Mouse (Mus musculus): Measurements from ENCODE around the gene Lrr1. TPM values are rescaled to one million over a fixed set of nuclear protein-coding genes. Genes with fewer than 3 reads are reported as not detected.
A peak's percentile ranks its signal among the peaks of the same experiment; 100 is the strongest.
"Not testable (repeated sequence)": the region's sequence is repeated elsewhere in the genome, so short reads cannot be mapped to it uniquely, and the experiment has no call there.

Lrr1 gene
- polyA plus RNA-seq, 1 experiment from 2014 or later = 5.5 TPM

GRCm38 (mm10) chr12:69158366-69158764, 10.2 kb upstream of the Lrr1 start:
- WGBS = under 1% methylated on average over 19 of the region's 19 CpGs
- peak overlapping the region; percentile 92 for H3K27ac ChIP-seq (replicated peaks; ENCODE audit: low read depth, low read length)
- peaks cover 7% of the 10 kb centered on the region for H3K4me1 ChIP-seq (ENCODE audit: control insufficient read depth, insufficient read depth, low read length)
- peak overlapping the region; percentile 63 for H3K4me2 ChIP-seq (ENCODE audit: low read length)
- H3K4me3 ChIP-seq (replicated peaks; ENCODE audit: low read depth, low read length) = peak overlapping the region; percentile 61
- no peaks in the 10 kb centered on the region for H3K27me3 ChIP-seq (ENCODE audit: control insufficient read depth, insufficient read depth, low read length)
- H3K36me3 ChIP-seq (ENCODE audit: control insufficient read depth, insufficient read depth, low read length) = peaks cover 15% of the 10 kb centered on the region
- ATAC-seq (ENCODE audit: low FRiP score, low TSS enrichment) (no peak), DNase-seq (no peak)
- no peaks in the 10 kb centered on the region for H3K9me3 ChIP-seq (ENCODE audit: control insufficient read depth, low read length)
- H3K9ac ChIP-seq (replicated peaks; ENCODE audit: low read length) = peak overlapping the region; percentile 87

- Histone ChIP-seq H3K4me2 (ENCODE audit: low read length) (peak within 1 kb of the TSS; percentile 63), H3K4me3 (replicated peaks; ENCODE audit: low read depth, low read length) (peak within 1 kb of the TSS; percentile 61), H3K36me3 (ENCODE audit: control insufficient read depth, insufficient read depth, low read length) (peaks cover 15% of the 10 kb centered on the region), H3K9ac (replicated peaks; ENCODE audit: low read length) (peak within 1 kb of the TSS; percentile 87), H3K27ac (replicated peaks; ENCODE audit: low read depth, low read length) (peak within 1 kb of the TSS; percentile 92)
- not testable (repeated sequence) for H3K9me3 ChIP-seq (ENCODE audit: control insufficient read depth, low read length); H3K27me3 ChIP-seq (ENCODE audit: control insufficient read depth, insufficient read depth, low read length); H3K4me1 ChIP-seq (ENCODE audit: control insufficient read depth, insufficient read depth, low read length)
- ATAC-seq (ENCODE audit: low FRiP score, low TSS enrichment) = peak; percentile 99
- WGBS = under 1% methylated on average over 57 of the region's 68 CpGs
- DNase-seq = peak; percentile 100
Measured at GRCm38 (mm10) chr12:69158765-69159577, 9.6 kb upstream of the Lrr1 start, which contains the start of gene Rps29. TSS of gene Rps29 (minus strand) at chr12:69159186.

- peaks cover 15% of the 10 kb centered on the region for H3K36me3 ChIP-seq (ENCODE audit: control insufficient read depth, insufficient read depth, low read length)
- peaks cover 7% of the 10 kb centered on the region for H3K4me1 ChIP-seq (ENCODE audit: control insufficient read depth, insufficient read depth, low read length)
- no peak overlapping the region; the same call in 1 of the 2 replicates for H3K27ac ChIP-seq (replicated peaks; ENCODE audit: low read depth, low read length)
- no peaks in the 10 kb centered on the region for H3K9me3 ChIP-seq (ENCODE audit: control insufficient read depth, low read length)
- no peak; the same call in 1 of the 2 replicates for ATAC-seq (ENCODE audit: low FRiP score, low TSS enrichment)
- peak overlapping the region; percentile 61; the same call in 1 of the 2 replicates for H3K4me3 ChIP-seq (replicated peaks; ENCODE audit: low read depth, low read length)
- 5% methylated on average over 9 of the region's 9 CpGs for WGBS
- H3K4me2 ChIP-seq (ENCODE audit: low read length) = peak overlapping the region; percentile 32
- H3K9ac ChIP-seq (replicated peaks; ENCODE audit: low read length) = no peak overlapping the region
- DNase-seq = peak; percentile 85
- no peaks in the 10 kb centered on the region for H3K27me3 ChIP-seq (ENCODE audit: control insufficient read depth, insufficient read depth, low read length)
Measured at GRCm38 (mm10) chr12:69159578-69159940, 9.1 kb upstream of the Lrr1 start.

- not testable (repeated sequence) for DNase-seq; ATAC-seq (ENCODE audit: low FRiP score, low TSS enrichment); H3K27me3 ChIP-seq (ENCODE audit: control insufficient read depth, insufficient read depth, low read length)
Measured at GRCm38 (mm10) chr12:69160677-69161076, 7.9 kb upstream of the Lrr1 start.

GRCm38 (mm10) chr12:69163586-69163985, 5.0 kb upstream of the Lrr1 start:
- not testable (repeated sequence) for H3K9ac ChIP-seq (replicated peaks; ENCODE audit: low read length); H3K36me3 ChIP-seq (ENCODE audit: control insufficient read depth, insufficient read depth, low read length); H3K27ac ChIP-seq (replicated peaks; ENCODE audit: low read depth, low read length); H3K4me3 ChIP-seq (replicated peaks; ENCODE audit: low read depth, low read length); H3K27me3 ChIP-seq (ENCODE audit: control insufficient read depth, insufficient read depth, low read length); H3K9me3 ChIP-seq (ENCODE audit: control insufficient read depth, low read length); H3K4me2 ChIP-seq (ENCODE audit: low read length); ATAC-seq (ENCODE audit: low FRiP score, low TSS enrichment); DNase-seq; H3K4me1 ChIP-seq (ENCODE audit: control insufficient read depth, insufficient read depth, low read length)
- 80% methylated on average over 4 of the region's 4 CpGs for WGBS

More at GRCm38 (mm10) chr12:69160677-69161076, 7.9 kb upstream of the Lrr1 start:
- not testable (repeated sequence) for H3K4me3 ChIP-seq (replicated peaks; ENCODE audit: low read depth, low read length); H3K9ac ChIP-seq (replicated peaks; ENCODE audit: low read length); H3K27ac ChIP-seq (replicated peaks; ENCODE audit: low read depth, low read length); H3K4me1 ChIP-seq (ENCODE audit: control insufficient read depth, insufficient read depth, low read length); H3K9me3 ChIP-seq (ENCODE audit: control insufficient read depth, low read length); H3K4me2 ChIP-seq (ENCODE audit: low read length)
- WGBS = 81% methylated on average over 2 of the region's 2 CpGs
- H3K36me3 ChIP-seq (ENCODE audit: control insufficient read depth, insufficient read depth, low read length) = peaks cover 15% of the 10 kb centered on the region

GRCm38 (mm10) chr12:69164904-69165303, 3.7 kb upstream of the Lrr1 start:
- Histone ChIP-seq H3K27ac (replicated peaks; ENCODE audit: low read depth, low read length) (no peak overlapping the region), H3K27me3 (ENCODE audit: control insufficient read depth, insufficient read depth, low read length) (no peaks in the 10 kb centered on the region), H3K4me1 (ENCODE audit: control insufficient read depth, insufficient read depth, low read length) (peaks cover 5% of the 10 kb centered on the region; the same call in 1 of the 2 replicates), H3K9ac (replicated peaks; ENCODE audit: low read length) (no peak overlapping the region), H3K4me3 (replicated peaks; ENCODE audit: low read depth, low read length) (no peak overlapping the region), H3K36me3 (ENCODE audit: control insufficient read depth, insufficient read depth, low read length) (no peaks in the 10 kb centered on the region), H3K9me3 (ENCODE audit: control insufficient read depth, low read length) (no peaks in the 10 kb centered on the region), H3K4me2 (ENCODE audit: low read length) (no peak overlapping the region)
- DNase-seq (no peak), ATAC-seq (ENCODE audit: low FRiP score, low TSS enrichment) (no peak)
- WGBS = 59% methylated on average over 3 of the region's 3 CpGs

- not testable (repeated sequence) for H3K4me3 ChIP-seq (replicated peaks; ENCODE audit: low read depth, low read length); ATAC-seq (ENCODE audit: low FRiP score, low TSS enrichment); DNase-seq; H3K4me1 ChIP-seq (ENCODE audit: control insufficient read depth, insufficient read depth, low read length); H3K9ac ChIP-seq (replicated peaks; ENCODE audit: low read length); H3K9me3 ChIP-seq (ENCODE audit: control insufficient read depth, low read length); H3K4me2 ChIP-seq (ENCODE audit: low read length); H3K27me3 ChIP-seq (ENCODE audit: control insufficient read depth, insufficient read depth, low read length); H3K27ac ChIP-seq (replicated peaks; ENCODE audit: low read depth, low read length); H3K36me3 ChIP-seq (ENCODE audit: control insufficient read depth, insufficient read depth, low read length)
- 68% methylated on average over 8 of the region's 8 CpGs for WGBS
Measured at GRCm38 (mm10) chr12:69166861-69167581, 1.6 kb upstream of the Lrr1 start.

GRCm38 (mm10) chr12:69167656-69168460, 756 bp upstream of the Lrr1 start:
- WGBS = 7% methylated on average over 18 of the region's 18 CpGs

More at GRCm38 (mm10) chr12:69167656-69168460, 756 bp upstream of the Lrr1 start:
- peak overlapping the region; percentile 64 for H3K4me3 ChIP-seq (replicated peaks; ENCODE audit: low read depth, low read length)
- H3K27ac ChIP-seq (replicated peaks; ENCODE audit: low read depth, low read length) = peak overlapping the region; percentile 68
- H3K9ac ChIP-seq (replicated peaks; ENCODE audit: low read length) = peak overlapping the region; percentile 71
- H3K4me1 ChIP-seq (ENCODE audit: control insufficient read depth, insufficient read depth, low read length) = peaks cover 5% of the 10 kb centered on the region; the same call in 1 of the 2 replicates
- ATAC-seq (ENCODE audit: low FRiP score, low TSS enrichment) = peak; percentile 61
- H3K36me3 ChIP-seq (ENCODE audit: control insufficient read depth, insufficient read depth, low read length) = no peaks in the 10 kb centered on the region
- H3K27me3 ChIP-seq (ENCODE audit: control insufficient read depth, insufficient read depth, low read length) = no peaks in the 10 kb centered on the region
- no peak for DNase-seq
- no peaks in the 10 kb centered on the region for H3K9me3 ChIP-seq (ENCODE audit: control insufficient read depth, low read length)
- H3K4me2 ChIP-seq (ENCODE audit: low read length) = peak overlapping the region; percentile 74
